Mouse (Mus musculus) midbrain, embryonic 14.5 days (tissue): ENCODE data around the gene Pcna. TPM values are rescaled to one million over a fixed set of nuclear protein-coding genes. Genes with fewer than 3 reads are reported as not detected.
A peak's percentile ranks its signal among the peaks of the same experiment; 100 is the strongest.

ENCODE experiments used
- ATAC-seq: fragments of 200-750 bp; cut with Nextera tagmentation; 2 replicates; pipeline ENCODE4 v1.8.0; 2017; ENCODE audit warnings: moderate number of reproducible peaks, moderate library complexity; ENCODE audit not compliant: low FRiP score, low TSS enrichment
- DNase-seq: peaks from one replicate; pipeline ENCODE4 v3.0.0-alpha.2; 2015
- H3K27ac ChIP-seq: fragments of 300-500 bp; sonication (generic); replicated peaks from 2 replicates; pipeline ENCODE4 v1.5.1; 2014; ENCODE audit warnings: mild to moderate bottlenecking, low read depth, low read length, moderate library complexity
- H3K27me3 ChIP-seq: fragments of 300-500 bp; sonication (generic); 2 replicates; pipeline ENCODE4 v1.6.1; 2014; ENCODE audit warnings: low read length, control low read depth, mixed read lengths; ENCODE audit not compliant: control insufficient read depth, insufficient read depth
- H3K36me3 ChIP-seq: fragments of 300-500 bp; sonication (generic); 2 replicates; pipeline ENCODE4 v1.6.1; 2014; ENCODE audit warnings: low read length, control low read depth; ENCODE audit not compliant: control insufficient read depth, insufficient read depth
- H3K4me1 ChIP-seq: fragments of 300-500 bp; sonication (generic); 2 replicates; pipeline ENCODE4 v1.6.1; 2014; ENCODE audit warnings: mild to moderate bottlenecking, antibody characterized with exemption, low read length, control low read depth; ENCODE audit not compliant: control insufficient read depth, insufficient read depth
- H3K4me2 ChIP-seq: fragments of 300-500 bp; sonication (generic); 2 replicates; pipeline ENCODE4 v1.6.1; 2014; ENCODE audit warnings: mild to moderate bottlenecking, low read length, moderate library complexity
- H3K4me3 ChIP-seq: fragments of 300-500 bp; sonication (generic); replicated peaks from 2 replicates; pipeline ENCODE4 v1.5.1; 2014; ENCODE audit warnings: low read depth, low read length
- H3K9ac ChIP-seq: fragments of 300-500 bp; sonication (generic); replicated peaks from 2 replicates; pipeline ENCODE4 v1.6.1; 2014; ENCODE audit warnings: mild to moderate bottlenecking, low read length, moderate library complexity
- H3K9me3 ChIP-seq: fragments of 300-500 bp; sonication (generic); 2 replicates; pipeline ENCODE4 v1.6.1; 2016; ENCODE audit warnings: low read length, control low read depth, mixed read lengths; ENCODE audit not compliant: control insufficient read depth
- WGBS: fragments of 180-500 bp; shearing (Covaris S2); extraction: QIAGEN DNeasy Blood & Tissue Kit; methylation state at CpG from one replicate; pipeline ENCODE4 v1.1.7; 2014; 5-methylcytosine and 5-hydroxymethylcytosine counted together
- polyA plus RNA-seq: library from polyadenylated mRNA; unstranded; fragments of >200 nt; fragmentation: Nextera tagmentation; extraction: Ambion mirVana; gene quantifications from 2 replicates; pipeline ENCODE4 v1.2.1, GENCODE M21; 2014

Gene Pcna
- polyA plus RNA-seq, 1 experiment from 2014 or later, result 129 TPM

DNA sequence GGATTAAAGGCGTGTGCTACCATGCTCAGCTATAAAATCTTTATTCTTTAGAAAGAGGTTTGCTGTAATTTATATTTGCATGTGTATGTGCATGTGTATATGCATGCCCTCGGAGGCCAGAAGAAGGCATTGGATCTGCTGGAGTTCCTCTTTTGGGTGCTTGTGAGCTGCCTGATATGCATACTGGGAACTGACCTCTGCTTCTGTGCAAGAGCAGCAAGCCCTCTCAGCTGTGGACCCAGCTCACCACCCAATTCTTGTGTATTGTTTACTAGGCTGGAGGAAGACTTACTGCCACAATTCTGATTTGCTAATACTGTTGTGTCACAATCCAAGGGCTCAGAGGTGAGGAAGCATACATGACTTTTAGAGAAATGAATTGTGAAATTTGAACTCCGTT lies 13.0 kb upstream of the Pcna start:
- Histone ChIP-seq H3K9me3 (no peaks in the 10 kb centered on the region), H3K36me3 (no peaks in the 10 kb centered on the region), H3K4me2 (no peak overlapping the region), H3K4me3 (no peak overlapping the region), H3K4me1 (peaks cover 12% of the 10 kb centered on the region), H3K27ac (no peak overlapping the region), H3K9ac (no peak overlapping the region), H3K27me3 (no peaks in the 10 kb centered on the region)
- ATAC-seq (no peak), DNase-seq (no peak)
- 92% methylated on average over 3 of the region's 3 CpGs for WGBS

DNA sequence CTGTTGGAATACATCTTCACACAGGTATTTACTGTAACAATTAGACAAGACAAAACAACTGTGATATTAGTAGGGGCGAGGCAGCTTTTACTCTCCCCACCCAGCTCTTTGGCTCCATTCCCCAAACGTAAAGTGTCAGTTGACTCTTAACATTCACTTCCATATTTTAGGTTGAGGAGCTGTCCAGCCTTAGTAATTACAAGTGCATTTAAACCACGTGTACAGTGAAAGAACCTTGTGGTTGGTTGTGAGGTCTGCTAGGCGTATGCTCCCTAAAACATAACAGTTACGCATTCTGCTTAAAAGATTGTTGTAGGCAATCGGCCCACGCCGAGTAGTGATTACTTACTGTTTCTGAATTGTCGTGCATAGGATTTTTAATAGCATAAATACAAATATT lies 12.1 kb upstream of the Pcna start:
- Histone ChIP-seq H3K9me3 (no peaks in the 10 kb centered on the region), H3K27ac (no peak overlapping the region), H3K4me1 (peaks cover 12% of the 10 kb centered on the region), H3K9ac (no peak overlapping the region), H3K4me3 (no peak overlapping the region), H3K4me2 (peak overlapping the region; percentile 67; the same call in 1 of the 2 replicates), H3K36me3 (no peaks in the 10 kb centered on the region), H3K27me3 (no peaks in the 10 kb centered on the region)
- DNase-seq, result no peak
- 93% methylated on average over 9 of the region's 9 CpGs for WGBS
- ATAC-seq, result no peak

DNA sequence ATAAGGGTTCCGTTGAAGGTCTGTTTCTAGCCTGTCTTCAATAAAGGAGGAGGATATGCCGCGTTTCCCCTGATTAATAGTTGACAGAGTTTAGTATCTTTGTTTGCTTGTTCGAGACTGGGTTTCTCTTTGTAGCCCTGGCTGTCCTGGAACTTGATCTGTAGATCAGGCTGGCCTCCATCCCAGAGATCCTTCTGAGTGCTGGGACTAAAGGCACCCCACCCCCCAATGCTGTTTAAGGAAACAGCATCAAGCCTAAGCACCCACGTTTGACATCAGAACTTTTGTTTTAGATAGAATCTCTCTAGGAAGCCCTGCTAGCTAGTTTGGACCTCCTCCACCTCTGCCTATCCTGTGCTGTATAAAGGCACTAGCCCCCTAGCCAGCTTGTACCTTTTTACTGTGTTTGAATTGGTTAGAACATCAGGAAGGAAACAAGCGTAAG lies 11.2 kb upstream of the Pcna start:
- peak overlapping the region; percentile 67 for H3K4me2 ChIP-seq
- 18% methylated on average over 6 of the region's 6 CpGs for WGBS
- H3K9ac ChIP-seq, result peak overlapping the region; percentile 82
- ATAC-seq (no peak), DNase-seq (no peak)
- peak overlapping the region; percentile 88 for H3K4me3 ChIP-seq
- peak overlapping the region; percentile 90; the same call in 1 of the 2 replicates for H3K27ac ChIP-seq
- H3K9me3 ChIP-seq, result no peaks in the 10 kb centered on the region
- H3K36me3 ChIP-seq, result no peaks in the 10 kb centered on the region
- no peaks in the 10 kb centered on the region for H3K27me3 ChIP-seq
- H3K4me1 ChIP-seq, result peaks cover 12% of the 10 kb centered on the region

GRCm38 (mm10) chr2:132263421-132264265 lies 10.5 kb upstream of the Pcna start:
- DNase-seq (peak; percentile 70), ATAC-seq (no peak; the same call in 1 of the 2 replicates)
- Histone ChIP-seq H3K27me3 (no peaks in the 10 kb centered on the region), H3K4me2 (peak overlapping the region; percentile 67), H3K4me1 (peaks cover 12% of the 10 kb centered on the region), H3K9ac (peak overlapping the region; percentile 82), H3K4me3 (peak overlapping the region; percentile 88), H3K27ac (peak overlapping the region; percentile 90), H3K36me3 (no peaks in the 10 kb centered on the region), H3K9me3 (no peaks in the 10 kb centered on the region)
- WGBS, result under 1% methylated on average over 47 of the region's 47 CpGs

- ATAC-seq (peak; percentile 99), DNase-seq (peak; percentile 100)
- Histone ChIP-seq H3K9ac (peak within 1 kb of the TSS; percentile 82), H3K27me3 (no peaks in the 10 kb centered on the region), H3K27ac (peak within 1 kb of the TSS; percentile 90), H3K9me3 (no peaks in the 10 kb centered on the region), H3K36me3 (no peaks in the 10 kb centered on the region), H3K4me2 (peak within 1 kb of the TSS; percentile 67), H3K4me3 (peak within 1 kb of the TSS; percentile 88), H3K4me1 (peaks cover 12% of the 10 kb centered on the region)
- under 1% methylated on average over 49 of the region's 49 CpGs for WGBS
These were observed 9.8 kb upstream of the Pcna start, which contains the start of gene Cds2 for GRCm38 (mm10) chr2:132262879-132263398. Gene Cds2 (plus strand): TSS chr2:132263148.

GRCm38 (mm10) chr2:132262175-132262574 lies 9.1 kb upstream of the Pcna start:
- 78% methylated on average over 6 of the region's 6 CpGs for WGBS
- Histone ChIP-seq H3K9ac (no peak overlapping the region), H3K27me3 (no peaks in the 10 kb centered on the region), H3K4me3 (no peak overlapping the region; the same call in 1 of the 2 replicates), H3K4me1 (peaks cover 12% of the 10 kb centered on the region), H3K27ac (no peak overlapping the region), H3K4me2 (no peak overlapping the region), H3K36me3 (no peaks in the 10 kb centered on the region), H3K9me3 (no peaks in the 10 kb centered on the region)
- ATAC-seq (no peak), DNase-seq (no peak)

DNA sequence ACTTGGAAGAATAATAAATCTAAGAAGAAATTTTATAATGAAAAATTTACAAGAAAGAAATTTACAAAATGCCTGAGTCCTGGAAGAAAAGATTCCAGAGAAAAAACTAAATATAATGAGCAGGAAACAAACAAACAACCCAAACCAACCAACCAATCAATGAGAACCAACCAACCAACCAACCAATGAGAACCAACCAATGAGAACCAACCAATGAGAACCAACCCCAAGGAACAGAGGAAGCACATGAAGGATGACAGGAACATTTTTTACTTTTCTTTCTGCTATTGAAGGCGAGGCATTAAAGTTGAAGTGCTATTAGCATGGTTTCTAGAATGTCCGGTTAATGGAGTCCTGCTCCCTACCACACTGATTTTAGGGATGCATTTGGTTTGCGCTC lies 7.5 kb upstream of the Pcna start:
- no peak for ATAC-seq
- Histone ChIP-seq H3K4me1 (peaks cover 12% of the 10 kb centered on the region), H3K4me3 (no peak overlapping the region), H3K36me3 (no peaks in the 10 kb centered on the region), H3K27me3 (no peaks in the 10 kb centered on the region), H3K9me3 (no peaks in the 10 kb centered on the region), H3K4me2 (no peak overlapping the region), H3K27ac (no peak overlapping the region), H3K9ac (no peak overlapping the region)
- 96% methylated on average over 3 of the region's 3 CpGs for WGBS
- DNase-seq, result no peak

- H3K4me3 ChIP-seq, result no peak overlapping the region
- H3K9me3 ChIP-seq, result no peaks in the 10 kb centered on the region
- ATAC-seq, result no peak
- DNase-seq, result no peak
- no peak overlapping the region for H3K27ac ChIP-seq
- H3K27me3 ChIP-seq, result no peaks in the 10 kb centered on the region
- whole genome bisulfite sequencing, result 96% methylated on average over 6 of the region's 6 CpGs
- H3K4me2 ChIP-seq, result no peak overlapping the region
- H3K36me3 ChIP-seq, result no peaks in the 10 kb centered on the region
- no peaks in the 10 kb centered on the region for H3K4me1 ChIP-seq
- no peak overlapping the region for H3K9ac ChIP-seq
These were observed 4.4 kb upstream of the Pcna start for GRCm38 (mm10) chr2:132257350-132258068.
